Mouse (Mus musculus) heart, embryonic 12.5 days (tissue): ENCODE results near the gene Lyrm9. TPM values are rescaled to one million over a fixed set of nuclear protein-coding genes. Genes with fewer than 3 reads are reported as not detected.
A peak's percentile ranks its signal among the peaks of the same experiment; 100 is the strongest.

ENCODE experiments used
- ATAC-seq: fragments of 200-750 bp; cut with Nextera tagmentation; 2 replicates; pipeline ENCODE4 v1.8.0; 2017; ENCODE audit warnings: moderate TSS enrichment, moderate library complexity; ENCODE audit not compliant: insufficient number of reproducible peaks, low FRiP score
- H3K27ac ChIP-seq: fragments of 300-500 bp; sonication (generic); 2 replicates; pipeline ENCODE4 v1.5.1; 2016; ENCODE audit warnings: mild to moderate bottlenecking, moderate library complexity; ENCODE audit not compliant: poor library complexity, severe bottlenecking
- H3K27me3 ChIP-seq: fragments of 300-500 bp; sonication (generic); replicated peaks from 2 replicates; pipeline ENCODE4 v1.6.1; 2016; ENCODE audit warnings: mild to moderate bottlenecking, moderate library complexity
- H3K36me3 ChIP-seq: fragments of 300-500 bp; sonication (generic); 2 replicates; pipeline ENCODE4 v1.6.1; 2016; ENCODE audit warnings: mild to moderate bottlenecking, moderate library complexity
- H3K4me1 ChIP-seq: fragments of 300-500 bp; sonication (generic); replicated peaks from 2 replicates; pipeline ENCODE4 v1.6.1; 2016; ENCODE audit warnings: mild to moderate bottlenecking
- H3K4me2 ChIP-seq: fragments of 300-500 bp; sonication (generic); 2 replicates; pipeline ENCODE4 v1.6.1; 2016; ENCODE audit warnings: mild to moderate bottlenecking, moderate library complexity
- H3K4me3 ChIP-seq: fragments of 300-500 bp; sonication (generic); 2 replicates; pipeline ENCODE4 v1.5.1; 2016; ENCODE audit warnings: mild to moderate bottlenecking
- H3K9ac ChIP-seq: fragments of 300-500 bp; sonication (generic); 2 replicates; pipeline ENCODE4 v1.6.1; 2016; ENCODE audit warnings: mild to moderate bottlenecking, moderate library complexity
- H3K9me3 ChIP-seq: fragments of 300-500 bp; sonication (generic); replicated peaks from 2 replicates; pipeline ENCODE4 v1.6.1; 2016; ENCODE audit warnings: mild to moderate bottlenecking, moderate library complexity
- WGBS: fragments of 180-500 bp; shearing (Covaris S2); methylation state at CpG from one replicate; pipeline ENCODE4 v1.1.7; 2016; 5-methylcytosine and 5-hydroxymethylcytosine counted together
- polyA plus RNA-seq: library from polyadenylated mRNA; unstranded; fragments of >200 nt; fragmentation: Nextera tagmentation; extraction: Ambion mirVana; gene quantifications from 2 replicates; pipeline ENCODE4 v1.2.1, GENCODE M21; 2016

The Lyrm9 gene
- polyA plus RNA-seq, 1 experiment from 2014 or later = 35.9 TPM

DNA sequence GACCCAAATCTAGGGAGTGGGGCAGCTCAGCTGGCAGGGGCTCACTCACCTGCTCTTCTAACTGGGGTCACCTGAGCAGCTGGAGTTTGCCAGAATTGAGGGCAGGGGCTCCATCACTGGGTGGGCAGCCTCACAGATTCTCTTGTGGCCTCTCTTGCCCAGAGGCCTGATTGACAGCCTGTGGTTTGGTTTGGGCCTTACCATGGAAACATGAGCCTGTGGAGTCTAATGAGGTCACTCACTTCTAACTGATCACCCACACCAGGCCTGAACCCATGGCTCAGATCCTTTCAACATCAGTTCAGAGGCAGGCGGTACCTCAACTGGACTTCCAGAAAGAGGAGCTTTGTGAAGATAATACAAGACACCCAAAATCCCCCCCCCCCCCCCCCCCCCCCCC is 60.3 kb downstream of the Lyrm9 start:
- H3K4me1 ChIP-seq = peaks cover 13% of the 10 kb centered on the region
- no peaks in the 10 kb centered on the region for H3K9me3 ChIP-seq
- no peaks in the 10 kb centered on the region for H3K36me3 ChIP-seq
- WGBS = 47% methylated on average over 1 of the region's 1 CpGs
- H3K27ac ChIP-seq = no peak overlapping the region
- H3K4me2 ChIP-seq = peak overlapping the region; percentile 44
- H3K4me3 ChIP-seq = 0 out of 2 replicates have a peak overlapping the region, but pooled peaks have one; percentile 14
- H3K9ac ChIP-seq = no peak overlapping the region
- no peaks in the 10 kb centered on the region for H3K27me3 ChIP-seq
- no peak for ATAC-seq

DNA sequence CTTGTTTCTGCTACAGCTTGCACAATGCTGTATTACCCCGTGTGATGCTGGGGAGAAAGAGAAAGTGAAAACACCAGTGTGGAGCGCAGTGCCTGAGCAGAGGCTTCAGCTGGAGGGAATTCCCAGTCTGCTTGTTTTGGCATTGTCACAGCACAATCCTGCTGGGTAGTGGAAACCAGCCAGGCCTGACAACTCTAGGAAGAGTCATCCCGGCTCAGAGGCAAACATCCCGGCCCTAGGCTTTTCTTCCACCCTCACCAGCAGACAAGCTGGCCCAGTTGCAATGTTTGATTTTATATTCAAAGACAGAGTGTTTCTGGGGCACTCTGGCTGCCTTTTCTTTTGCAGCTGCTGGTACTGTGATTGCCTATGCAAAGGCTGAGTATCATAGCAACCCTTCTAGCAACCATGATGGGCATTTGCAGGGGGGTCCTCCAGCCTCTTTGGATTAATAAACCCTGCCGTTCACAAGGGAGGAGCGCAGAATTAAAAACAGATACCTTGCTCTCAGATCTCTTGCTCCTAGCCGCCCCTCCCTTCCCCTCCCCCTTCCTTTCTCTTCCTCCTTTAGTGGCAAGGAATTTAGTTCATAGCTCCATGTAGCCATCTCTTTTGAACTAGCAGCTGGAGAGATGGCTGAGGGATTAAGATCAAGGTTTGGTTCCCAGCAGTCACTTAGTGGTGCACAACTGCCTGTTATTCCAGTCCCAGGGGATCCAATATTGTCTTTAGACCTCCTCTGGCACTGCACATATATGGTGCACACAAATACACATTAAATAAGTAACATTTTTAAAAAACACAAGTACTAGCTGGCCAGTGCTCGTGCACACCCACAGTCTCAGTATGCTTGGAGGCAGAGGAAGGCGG is 61.0 kb downstream of the Lyrm9 start:
- H3K4me2 ChIP-seq = peak overlapping the region; percentile 44
- H3K9me3 ChIP-seq = no peaks in the 10 kb centered on the region
- H3K4me3 ChIP-seq = 0 out of 2 replicates have a peak overlapping the region, but pooled peaks have one; percentile 14
- no peaks in the 10 kb centered on the region for H3K36me3 ChIP-seq
- no peak overlapping the region for H3K9ac ChIP-seq
- peak overlapping the region; percentile 27 for H3K27ac ChIP-seq
- H3K4me1 ChIP-seq = peaks cover 13% of the 10 kb centered on the region
- WGBS = 44% methylated on average over 9 of the region's 9 CpGs
- H3K27me3 ChIP-seq = no peaks in the 10 kb centered on the region
- ATAC-seq = peak; percentile 29; the same call in 1 of the 2 replicates

DNA sequence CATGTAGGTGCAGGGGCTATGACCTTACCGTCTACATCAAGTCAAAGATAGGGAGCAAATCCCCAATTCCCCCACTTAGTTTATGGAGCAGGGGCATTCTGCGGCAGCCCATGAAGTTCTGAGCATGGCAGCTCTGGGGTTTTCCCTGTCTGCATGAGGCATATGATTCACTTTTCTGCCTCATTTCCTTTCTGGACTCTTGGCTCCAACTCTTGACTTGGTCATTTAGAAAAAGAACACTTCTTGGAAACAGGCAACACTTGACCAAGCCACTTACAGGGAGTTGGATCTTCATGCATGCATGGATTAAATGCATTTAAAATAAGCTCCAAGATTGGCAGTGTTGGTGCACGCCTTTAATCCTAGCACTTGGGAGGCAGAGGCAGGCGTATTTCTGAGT is 62.8 kb downstream of the Lyrm9 start:
- Histone ChIP-seq H3K27me3 (no peaks in the 10 kb centered on the region), H3K9me3 (no peaks in the 10 kb centered on the region), H3K4me2 (no peak overlapping the region), H3K9ac (no peak overlapping the region), H3K36me3 (no peaks in the 10 kb centered on the region), H3K4me1 (peaks cover 13% of the 10 kb centered on the region), H3K4me3 (no peak overlapping the region), H3K27ac (no peak overlapping the region)
- WGBS = 82% methylated on average over 4 of the region's 4 CpGs
- ATAC-seq = no peak

Other genes starting within 250 kb of the Lyrm9 start
- 13.4 and 13.7 TPM in 2 replicates for gene Nlk, start 129.2 kb upstream of the Lyrm9 start, polyA plus RNA-seq
- gene Ccnq, start 74.9 kb upstream of the Lyrm9 start, polyA plus RNA-seq = 25.2 and 28.1 TPM in 2 replicates
- gene Nos2, start 94.2 kb downstream of the Lyrm9 start, polyA plus RNA-seq = 0.33 and 0.37 TPM in 2 replicates
- gene Lgals9, start 158.4 kb downstream of the Lyrm9 start, polyA plus RNA-seq = 53.7 and 53.8 TPM in 2 replicates